Mouse (Mus musculus) myocyte (in vitro differentiated cells): ENCODE results near the gene Pak1.

Experiments
- CEBPB ChIP-seq: IDR thresholded peaks from 2 replicates; pipeline ENCODE4 v1.6.1; 2011; ENCODE audit warnings: mild to moderate bottlenecking, moderate library complexity; ENCODE audit not compliant: poor library complexity, insufficient read depth, severe bottlenecking
- E2F4 ChIP-seq: IDR thresholded peaks from one replicate; pipeline ENCODE4 v1.6.1; 2011; ENCODE audit warnings: mild to moderate bottlenecking, control low read depth, moderate library complexity; ENCODE audit not compliant: insufficient read depth
- MAX ChIP-seq: IDR thresholded peaks from one replicate; pipeline ENCODE4 v1.6.1; 2011; ENCODE audit warnings: low read depth, mild to moderate bottlenecking, control low read depth
- MYOD1 ChIP-seq, 3 experiments: IDR thresholded peaks; one replicate each; pipeline ENCODE4 v1.6.1; 2011; ENCODE audit warnings: control low read depth in 2 of 3, low read depth in 2 of 3, mild to moderate bottlenecking in 2 of 3, moderate library complexity in 1 of 3; ENCODE audit not compliant: insufficient read length in 2 of 3, control insufficient read depth in 1 of 3
- MYOG ChIP-seq, 3 experiments: IDR thresholded peaks; one replicate each; pipeline ENCODE4 v1.6.1; 2011; ENCODE audit warnings: control low read depth in 2 of 3, low read depth in 2 of 3, mild to moderate bottlenecking in 2 of 3; ENCODE audit not compliant: insufficient read length in 2 of 3, control insufficient read depth in 1 of 3, insufficient read depth in 1 of 3
- POLR2A ChIP-seq: IDR thresholded peaks from one replicate; pipeline ENCODE4 v1.6.1; 2011; ENCODE audit warnings: low read depth, mild to moderate bottlenecking, control low read depth, moderate library complexity; ENCODE audit not compliant: insufficient read length
- POLR2AphosphoS2 ChIP-seq: IDR thresholded peaks from one replicate; pipeline ENCODE4 v1.6.1; 2011; ENCODE audit warnings: low read depth, control low read depth; ENCODE audit not compliant: insufficient read length
- REST ChIP-seq: IDR thresholded peaks from one replicate; pipeline ENCODE4 v1.6.1; 2011; ENCODE audit warnings: mild to moderate bottlenecking, control low read depth, moderate library complexity; ENCODE audit not compliant: insufficient read depth, insufficient read length
- SRF ChIP-seq: IDR thresholded peaks from one replicate; pipeline ENCODE4 v1.6.1; 2011; ENCODE audit warnings: low read depth; ENCODE audit not compliant: control insufficient read depth, insufficient read length
- TCF12 ChIP-seq: IDR thresholded peaks from one replicate; pipeline ENCODE4 v1.6.1; 2011; ENCODE audit warnings: mild to moderate bottlenecking, control low read depth; ENCODE audit not compliant: poor library complexity, insufficient read depth, severe bottlenecking
- USF1 ChIP-seq: IDR thresholded peaks from one replicate; pipeline ENCODE4 v1.6.1; 2011; ENCODE audit warnings: low read depth, mild to moderate bottlenecking, control low read depth, moderate library complexity

GRCm38 (mm10) chr7:97781496-97781895, 6.8 kb upstream of the Pak1 start:
- TF ChIP-seq MAX: no peak
- TF ChIP-seq POLR2A: no peak
- TF ChIP-seq TCF12: no peak
- no peak for TF ChIP-seq MYOG (IDR thresholded peaks at IDR 0.05; ENCODE audit: control insufficient read depth in 1 of 3, insufficient read depth in 1 of 3, insufficient read length in 2 of 3, low read depth in 2 of 3)
- no peak for TF ChIP-seq POLR2AphosphoS2
- TF ChIP-seq SRF: no peak
- no peak for TF ChIP-seq CEBPB
- no peak for TF ChIP-seq MYOD1 (IDR thresholded peaks at IDR 0.05; ENCODE audit: control insufficient read depth in 1 of 3, insufficient read length in 2 of 3, low read depth in 2 of 3)
- TF ChIP-seq USF1: no peak
- TF ChIP-seq E2F4: no peak
- TF ChIP-seq REST: no peak
